Mouse (Mus musculus): ENCODE measurements around the gene Etv6. TPM values are rescaled to one million over a fixed set of nuclear protein-coding genes. Genes with fewer than 3 reads are reported as not detected.

Etv6 gene
- polyA plus RNA-seq, 1 experiment from 2014 or later, result 13.5 TPM

- no peak overlapping the region for H3K4me2 ChIP-seq (replicated peaks)
- 82% methylated on average over 13 of the region's 13 CpGs for WGBS
- H3K9ac ChIP-seq (replicated peaks), result no peak overlapping the region
- no peaks in the 10 kb centered on the region for H3K27me3 ChIP-seq
- no peak overlapping the region for H3K27ac ChIP-seq (replicated peaks)
- no peak for ATAC-seq (ENCODE audit: low FRiP score, low read depth)
- no peaks in the 10 kb centered on the region for H3K4me1 ChIP-seq
- H3K9me3 ChIP-seq, result no peaks in the 10 kb centered on the region
- no peaks in the 10 kb centered on the region for H3K36me3 ChIP-seq
- H3K4me3 ChIP-seq, result no peak overlapping the region
Measured at GRCm38 (mm10) chr6:134297884-134298619, 262.6 kb downstream of the Etv6 start.

GRCm38 (mm10) chr6:134301951-134302350, 266.5 kb downstream of the Etv6 start:
- H3K27ac ChIP-seq (replicated peaks), result no peak overlapping the region
- no peaks in the 10 kb centered on the region for H3K27me3 ChIP-seq
- no peaks in the 10 kb centered on the region for H3K9me3 ChIP-seq
- 92% methylated on average over 1 of the region's 1 CpGs for WGBS
- H3K9ac ChIP-seq (replicated peaks), result no peak overlapping the region
- no peak overlapping the region for H3K4me3 ChIP-seq
- no peaks in the 10 kb centered on the region for H3K36me3 ChIP-seq
- H3K4me1 ChIP-seq, result no peaks in the 10 kb centered on the region
- no peak for ATAC-seq (ENCODE audit: low FRiP score, low read depth)
- H3K4me2 ChIP-seq (replicated peaks), result no peak overlapping the region

GRCm38 (mm10) chr6:134311346-134311745, 275.8 kb downstream of the Etv6 start:
- H3K4me3 ChIP-seq, result no peak overlapping the region
- no peaks in the 10 kb centered on the region for H3K27me3 ChIP-seq
- WGBS, result 90% methylated on average over 4 of the region's 4 CpGs
- no peak overlapping the region for H3K4me2 ChIP-seq (replicated peaks)
- H3K9me3 ChIP-seq, result peaks cover 5% of the 10 kb centered on the region; the same call in 1 of the 2 replicates
- no peaks in the 10 kb centered on the region for H3K36me3 ChIP-seq
- ATAC-seq (ENCODE audit: low FRiP score, low read depth), result no peak
- no peak overlapping the region for H3K9ac ChIP-seq (replicated peaks)
- no peaks in the 10 kb centered on the region for H3K4me1 ChIP-seq
- H3K27ac ChIP-seq (replicated peaks), result no peak overlapping the region

- peaks cover 5% of the 10 kb centered on the region; the same call in 1 of the 2 replicates for H3K9me3 ChIP-seq
- H3K4me3 ChIP-seq, result no peak overlapping the region
- no peaks in the 10 kb centered on the region for H3K27me3 ChIP-seq
- ATAC-seq (ENCODE audit: low FRiP score, low read depth), result no peak
- WGBS, result 90% methylated on average over 8 of the region's 8 CpGs
- H3K4me1 ChIP-seq, result no peaks in the 10 kb centered on the region
- no peak overlapping the region for H3K27ac ChIP-seq (replicated peaks)
- no peak overlapping the region for H3K4me2 ChIP-seq (replicated peaks)
- no peak overlapping the region for H3K9ac ChIP-seq (replicated peaks)
- H3K36me3 ChIP-seq, result no peaks in the 10 kb centered on the region
Measured at GRCm38 (mm10) chr6:134312571-134312970, 277.1 kb downstream of the Etv6 start.

GRCm38 (mm10) chr6:134317371-134317770, 281.9 kb downstream of the Etv6 start:
- H3K27me3 ChIP-seq, result no peaks in the 10 kb centered on the region
- no peak for ATAC-seq (ENCODE audit: low FRiP score, low read depth)
- 91% methylated on average over 13 of the region's 13 CpGs for WGBS
- H3K4me1 ChIP-seq, result no peaks in the 10 kb centered on the region
- no peak overlapping the region for H3K4me3 ChIP-seq
- H3K27ac ChIP-seq (replicated peaks), result no peak overlapping the region
- H3K9ac ChIP-seq (replicated peaks), result no peak overlapping the region
- H3K36me3 ChIP-seq, result no peaks in the 10 kb centered on the region
- peaks cover 5% of the 10 kb centered on the region; the same call in 1 of the 2 replicates for H3K9me3 ChIP-seq
- H3K4me2 ChIP-seq (replicated peaks), result no peak overlapping the region

Other genes with a start within 250 kb of the Etv6 start
- gene Kap, start 181.9 kb upstream of the Etv6 start, polyA plus RNA-seq (2016; fragmentation: Nextera tagmentation; extraction: Ambion mirVana), result not detected in 2 replicates